Mouse (Mus musculus): ENCODE measurements at regions not wholly inside any gene's neighbourhood (a gene's known extent, or its start where the extent isn't known, plus 50 kb on each side); places are given as distances from the start of the nearest gene placed in this dataset.
"Not testable (repeated sequence)": the region's sequence is repeated elsewhere in the genome, so short reads cannot be mapped to it uniquely, and the experiment has no call there.

- TF ChIP-seq CTCF (IDR thresholded peaks at IDR 0.05; ENCODE audit: low read depth, low read length); GATA2 (IDR thresholded peaks at IDR 0.05; ENCODE audit: borderline replicate concordance, low read depth, low read length): not testable (repeated sequence)
Measured at GRCm38 (mm10) chr5:109844236-109844635, 79.0 kb upstream of the Gm15446 start.

All from G1E (cell line).